Mouse (Mus musculus) thymus, adult 2 months (tissue): ENCODE data around the gene Osbpl2.

Experiments used
- CTCF ChIP-seq: fragments of 200-500 bp; IDR thresholded peaks from 2 replicates; pipeline ENCODE4 v1.5.1; 2012; ENCODE audit warnings: mild to moderate bottlenecking, control low read depth, low read length, moderate library complexity, borderline replicate concordance; ENCODE audit not compliant: control insufficient read depth, poor library complexity, insufficient read depth; ENCODE audit errors: extremely low read depth
- POLR2A ChIP-seq: fragments of 200-500 bp; IDR thresholded peaks from 2 replicates; pipeline ENCODE4 v1.6.1; 2012; ENCODE audit warnings: mild to moderate bottlenecking, low read length, control low read depth, moderate library complexity; ENCODE audit not compliant: control insufficient read depth, poor library complexity, insufficient read depth; ENCODE audit errors: extremely low read depth

- TF ChIP-seq CTCF, result no peak
- TF ChIP-seq POLR2A, result no peak
Measured at GRCm38 (mm10) chr2:180084565-180084964, 34.5 kb upstream of the Osbpl2 start.
